Mouse (Mus musculus): ENCODE results near the gene Tyk2.

GRCm38 (mm10) chr9:21090972-21091706 is 39.9 kb downstream of the Tyk2 start:
- TF ChIP-seq CTCF (IDR thresholded peaks at IDR 0.05; ENCODE audit: low read depth, low read length): no peak
- TF ChIP-seq GATA1 (IDR thresholded peaks at IDR 0.05; ENCODE audit: borderline replicate concordance, low read length): no peak
- TF ChIP-seq POLR2AphosphoS5 (IDR thresholded peaks at IDR 0.05; ENCODE audit: insufficient replicate concordance, low read depth, low read length): no peak
- no peak for TF ChIP-seq GATA2 (IDR thresholded peaks at IDR 0.05; ENCODE audit: borderline replicate concordance, low read depth, low read length)

Data from G1E (cell line).